Mouse (Mus musculus) kidney, postnatal 0 days (tissue): ENCODE measurements around the gene Mybl2. TPM values are rescaled to one million over a fixed set of nuclear protein-coding genes. Genes with fewer than 3 reads are reported as not detected.

Source experiments
- ATAC-seq: fragments of 200-750 bp; cut with Nextera tagmentation; replicated peaks from 2 replicates; pipeline ENCODE4 v1.8.0; 2017; ENCODE audit warnings: low read depth, moderate number of reproducible peaks, moderate TSS enrichment, moderate library complexity; ENCODE audit not compliant: low FRiP score
- DNase-seq: peaks from one replicate; pipeline ENCODE4 v3.0.0-alpha.2; 2016; ENCODE audit warnings: low spot score
- H3K27ac ChIP-seq: fragments of 300-500 bp; sonication (generic); 2 replicates; pipeline ENCODE4 v1.5.1; 2014; ENCODE audit warnings: mild to moderate bottlenecking
- H3K27me3 ChIP-seq: fragments of 300-500 bp; sonication (generic); 2 replicates; pipeline ENCODE4 v1.6.1; 2014; ENCODE audit warnings: low read length, mixed read lengths; ENCODE audit not compliant: insufficient read depth
- H3K36me3 ChIP-seq: fragments of 300-500 bp; sonication (generic); 2 replicates; pipeline ENCODE4 v1.6.1; 2014; ENCODE audit warnings: low read length, mixed read lengths; ENCODE audit not compliant: insufficient read depth
- H3K4me1 ChIP-seq: fragments of 300-500 bp; sonication (generic); replicated peaks from 2 replicates; pipeline ENCODE4 v1.6.1; 2014; ENCODE audit warnings: antibody characterized with exemption, low read length, mixed read lengths; ENCODE audit not compliant: insufficient read depth
- H3K4me2 ChIP-seq: fragments of 300-500 bp; sonication (generic); 2 replicates; pipeline ENCODE4 v1.6.1; 2014; ENCODE audit warnings: mild to moderate bottlenecking, low read length, moderate library complexity, mixed read lengths
- H3K4me3 ChIP-seq: fragments of 300-500 bp; sonication (generic); replicated peaks from 2 replicates; pipeline ENCODE4 v1.5.1; 2014; ENCODE audit warnings: low read depth, low read length
- H3K9ac ChIP-seq: fragments of 300-500 bp; sonication (generic); 2 replicates; pipeline ENCODE4 v1.6.1; 2014; ENCODE audit warnings: low read depth, low read length
- H3K9me3 ChIP-seq: fragments of 300-500 bp; sonication (generic); replicated peaks from 2 replicates; pipeline ENCODE4 v1.6.1; 2016; ENCODE audit warnings: low read length, inconsistent platforms, mixed read lengths
- CTCF ChIP-seq: IDR thresholded peaks from 2 replicates; pipeline ENCODE4 v1.5.1; 2016; ENCODE audit warnings: antibody characterized with exemption, low read depth, mild to moderate bottlenecking, moderate library complexity
- WGBS: fragments of 180-500 bp; shearing (Covaris S2); extraction: QIAGEN DNeasy Blood & Tissue Kit; methylation state at CpG from one replicate; pipeline ENCODE4 v1.1.7; 2014; 5-methylcytosine and 5-hydroxymethylcytosine counted together
- polyA plus RNA-seq: library from polyadenylated mRNA; unstranded; fragments of >200 nt; fragmentation: Nextera tagmentation; extraction: Ambion mirVana; gene quantifications from 2 replicates; pipeline ENCODE4 v1.2.1, GENCODE M21; 2015

Mybl2 gene
- 8.0 and 10.5 TPM in 2 replicates for polyA plus RNA-seq

- Histone ChIP-seq H3K9me3 (no peaks in the 10 kb centered on the region), H3K4me3 (peak within 1 kb of the TSS; percentile 72), H3K9ac (peak within 1 kb of the TSS; percentile 62), H3K36me3 (no peaks in the 10 kb centered on the region), H3K4me2 (peak within 1 kb of the TSS; percentile 100), H3K4me1 (no peaks in the 10 kb centered on the region), H3K27me3 (no peaks in the 10 kb centered on the region), H3K27ac (peak within 1 kb of the TSS; percentile 31; the same call in 1 of the 2 replicates)
- no peak for TF ChIP-seq CTCF
- DNase-seq (peak; percentile 98), ATAC-seq (peak; percentile 99)
- under 1% methylated on average over 45 of the region's 48 CpGs for WGBS
Observed at GRCm38 (mm10) chr2:163054335-163054840, at the start of gene Mybl2. TSS of gene Mybl2 (plus strand) at chr2:163054687.

DNA sequence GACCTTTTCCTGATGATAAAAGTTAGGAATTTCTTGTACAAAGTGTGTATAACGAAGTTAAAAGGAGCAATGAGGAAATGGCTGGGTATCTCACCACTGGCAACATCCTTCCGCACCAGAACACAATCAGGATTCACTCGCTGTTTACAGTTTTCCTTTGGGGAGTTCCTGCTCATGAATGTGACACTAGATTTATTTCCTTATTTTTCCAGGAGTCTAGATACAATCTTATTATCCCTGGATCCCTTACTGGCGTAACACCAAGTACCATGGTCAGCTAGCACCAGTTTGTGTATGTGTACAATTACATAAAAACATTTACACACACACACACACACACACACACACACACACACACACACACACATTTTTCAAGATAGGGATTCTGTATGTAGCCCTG, 47.2 kb upstream of the Mybl2 start:
- no peak overlapping the region for H3K4me2 ChIP-seq
- no peaks in the 10 kb centered on the region for H3K36me3 ChIP-seq
- no peak overlapping the region for H3K9ac ChIP-seq
- no peak for ATAC-seq
- H3K27ac ChIP-seq, result no peak overlapping the region
- H3K27me3 ChIP-seq, result no peaks in the 10 kb centered on the region
- no peak overlapping the region for H3K4me3 ChIP-seq
- H3K9me3 ChIP-seq, result no peaks in the 10 kb centered on the region
- no peaks in the 10 kb centered on the region for H3K4me1 ChIP-seq
- DNase-seq, result no peak
- 74% methylated on average over 4 of the region's 4 CpGs for WGBS
- no peak for TF ChIP-seq CTCF

- peak within 1 kb of the TSS; percentile 93 for H3K9ac ChIP-seq
- no peak for TF ChIP-seq CTCF
- peaks cover 6% of the 10 kb centered on the region; the same call in 1 of the 2 replicates for H3K4me1 ChIP-seq
- H3K9me3 ChIP-seq, result no peaks in the 10 kb centered on the region
- under 1% methylated on average over 57 of the region's 57 CpGs for WGBS
- peak within 1 kb of the TSS; percentile 67 for H3K4me2 ChIP-seq
- no peaks in the 10 kb centered on the region for H3K27me3 ChIP-seq
- peak within 1 kb of the TSS; percentile 79 for H3K27ac ChIP-seq
- H3K36me3 ChIP-seq, result no peaks in the 10 kb centered on the region
- DNase-seq (peak; percentile 88), ATAC-seq (peak; percentile 96)
- peak within 1 kb of the TSS; percentile 90 for H3K4me3 ChIP-seq
Observed at GRCm38 (mm10) chr2:163016916-163017743, 37.4 kb upstream of the Mybl2 start, which contains the start of gene Ift52. TSS of gene Ift52 (plus strand) at chr2:163017354.

- no peak overlapping the region for H3K4me3 ChIP-seq
- H3K27ac ChIP-seq, result no peak overlapping the region
- no peak overlapping the region for H3K9ac ChIP-seq
- H3K36me3 ChIP-seq, result peaks cover 51% of the 10 kb centered on the region
- TF ChIP-seq CTCF, result no peak
- H3K4me2 ChIP-seq, result no peak overlapping the region
- ATAC-seq, result no peak
- 86% methylated on average over 5 of the region's 5 CpGs for WGBS
- no peak for DNase-seq
- H3K27me3 ChIP-seq, result no peaks in the 10 kb centered on the region
- H3K4me1 ChIP-seq, result no peaks in the 10 kb centered on the region
- H3K9me3 ChIP-seq, result no peaks in the 10 kb centered on the region
Observed at GRCm38 (mm10) chr2:163031289-163031688, 23.2 kb upstream of the Mybl2 start.

- DNase-seq (no peak), ATAC-seq (no peak)
- no peak overlapping the region for H3K9ac ChIP-seq
- H3K36me3 ChIP-seq, result peaks cover 51% of the 10 kb centered on the region
- H3K4me3 ChIP-seq, result no peak overlapping the region
- no peaks in the 10 kb centered on the region for H3K4me1 ChIP-seq
- no peak overlapping the region for H3K27ac ChIP-seq
- H3K9me3 ChIP-seq, result no peaks in the 10 kb centered on the region
- 86% methylated on average over 2 of the region's 2 CpGs for WGBS
- no peaks in the 10 kb centered on the region for H3K27me3 ChIP-seq
- no peak overlapping the region for H3K4me2 ChIP-seq
- no peak for TF ChIP-seq CTCF
Observed at GRCm38 (mm10) chr2:163031757-163032156, 22.7 kb upstream of the Mybl2 start.

GRCm38 (mm10) chr2:163032622-163033021, 21.9 kb upstream of the Mybl2 start:
- no peak overlapping the region for H3K4me2 ChIP-seq
- no peaks in the 10 kb centered on the region for H3K27me3 ChIP-seq
- no peak overlapping the region for H3K4me3 ChIP-seq
- H3K27ac ChIP-seq, result no peak overlapping the region
- WGBS, result 51% methylated on average over 4 of the region's 4 CpGs
- no peaks in the 10 kb centered on the region for H3K4me1 ChIP-seq
- H3K9me3 ChIP-seq, result no peaks in the 10 kb centered on the region
- no peak for TF ChIP-seq CTCF
- no peak for ATAC-seq
- peaks cover 51% of the 10 kb centered on the region for H3K36me3 ChIP-seq
- DNase-seq, result no peak
- no peak overlapping the region for H3K9ac ChIP-seq
